Mouse (Mus musculus): ENCODE data around the gene Cntnap5b. TPM values are rescaled to one million over a fixed set of nuclear protein-coding genes. Genes with fewer than 3 reads are reported as not detected.
"Not testable (repeated sequence)": the region's sequence is repeated elsewhere in the genome, so short reads cannot be mapped to it uniquely, and the experiment has no call there.

Cntnap5b gene
- polyA plus RNA-seq (2016; fragmentation: Nextera tagmentation; extraction: Ambion mirVana), result 0.11 and 0.12 TPM in 2 replicates

GRCm38 (mm10) chr1:99772614-99773013 lies at the start of gene Cntnap5b:
TSS of gene Cntnap5b (plus strand) at chr1:99772765.
- 24% methylated on average over 7 of the region's 7 CpGs for WGBS
- Histone ChIP-seq H3K4me3 (peak within 1 kb of the TSS; percentile 43), H3K36me3 (no peaks in the 10 kb centered on the region), H3K9me3 (replicated peaks) (no peaks in the 10 kb centered on the region), H3K27me3 (ENCODE audit: low read depth, poor library complexity, severe bottlenecking) (no peaks in the 10 kb centered on the region), H3K27ac (replicated peaks) (no peak within 1 kb of the TSS), H3K4me1 (peaks cover 5% of the 10 kb centered on the region; the same call in 1 of the 2 replicates)
- DNase-seq (ENCODE audit: low spot score), result no peak

DNA sequence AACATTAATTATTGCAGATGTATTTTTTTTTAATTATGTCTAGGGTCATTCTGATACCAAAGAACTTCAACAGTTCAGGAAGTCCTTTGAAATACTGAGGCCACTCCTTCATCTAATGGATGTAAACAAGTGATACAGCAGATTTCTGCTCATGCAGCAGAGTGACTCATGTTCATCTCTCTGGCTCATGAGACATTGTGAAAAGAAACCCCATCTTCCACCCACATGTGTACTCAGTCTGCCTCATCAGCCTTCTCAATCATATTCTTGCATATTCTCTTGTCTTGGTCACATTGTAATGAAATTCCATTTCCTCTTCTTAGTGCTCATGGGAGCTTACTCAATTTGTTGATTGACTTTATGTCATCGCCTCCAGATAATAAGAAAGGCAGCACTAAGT lies 12.6 kb upstream of the Cntnap5b start:
- Histone ChIP-seq H3K9me3 (replicated peaks) (no peaks in the 10 kb centered on the region), H3K4me3 (no peak overlapping the region), H3K36me3 (no peaks in the 10 kb centered on the region), H3K27ac (replicated peaks) (no peak overlapping the region), H3K27me3 (ENCODE audit: low read depth, poor library complexity, severe bottlenecking) (no peaks in the 10 kb centered on the region), H3K4me1 (no peaks in the 10 kb centered on the region)
- WGBS, result 86% methylated on average over 1 of the region's 1 CpGs
- no peak for DNase-seq (ENCODE audit: low spot score)

- peak; percentile 84 for DNase-seq (ENCODE audit: low spot score)
- Histone ChIP-seq H3K36me3 (no peaks in the 10 kb centered on the region), H3K27ac (replicated peaks) (no peak overlapping the region), H3K4me3 (peak overlapping the region; percentile 43), H3K4me1 (peaks cover 5% of the 10 kb centered on the region; the same call in 1 of the 2 replicates), H3K27me3 (ENCODE audit: low read depth, poor library complexity, severe bottlenecking) (no peaks in the 10 kb centered on the region), H3K9me3 (replicated peaks) (no peaks in the 10 kb centered on the region)
- WGBS, result under 1% methylated on average over 19 of the region's 19 CpGs
Measured at GRCm38 (mm10) chr1:99772183-99772582, 382 bp upstream of the Cntnap5b start.

- Histone ChIP-seq H3K4me3 (no peak overlapping the region), H3K9me3 (replicated peaks) (no peaks in the 10 kb centered on the region), H3K27me3 (ENCODE audit: low read depth, poor library complexity, severe bottlenecking) (no peaks in the 10 kb centered on the region), H3K4me1 (peaks cover 5% of the 10 kb centered on the region; the same call in 1 of the 2 replicates), H3K36me3 (no peaks in the 10 kb centered on the region), H3K27ac (replicated peaks) (no peak overlapping the region)
- peak; percentile 19 for DNase-seq (ENCODE audit: low spot score)
- WGBS, result 5% methylated on average over 4 of the region's 4 CpGs
Measured at GRCm38 (mm10) chr1:99774144-99774543, 1.6 kb downstream of the Cntnap5b start.

GRCm38 (mm10) chr1:99813334-99814110 lies 41.0 kb downstream of the Cntnap5b start:
- Histone ChIP-seq H3K4me3 (no peak overlapping the region), H3K27ac (replicated peaks) (no peak overlapping the region), H3K9me3 (replicated peaks) (no peaks in the 10 kb centered on the region), H3K4me1 (no peaks in the 10 kb centered on the region), H3K27me3 (ENCODE audit: low read depth, poor library complexity, severe bottlenecking) (no peaks in the 10 kb centered on the region), H3K36me3 (no peaks in the 10 kb centered on the region)
- no peak for DNase-seq (ENCODE audit: low spot score)
- WGBS, result 88% methylated on average over 6 of the region's 6 CpGs

GRCm38 (mm10) chr1:99872344-99872743 lies 99.8 kb downstream of the Cntnap5b start:
- Histone ChIP-seq H3K27me3 (ENCODE audit: low read depth, poor library complexity, severe bottlenecking) (no peaks in the 10 kb centered on the region), H3K4me3 (no peak overlapping the region), H3K36me3 (no peaks in the 10 kb centered on the region), H3K9me3 (replicated peaks) (no peaks in the 10 kb centered on the region), H3K27ac (replicated peaks) (no peak overlapping the region), H3K4me1 (no peaks in the 10 kb centered on the region)
- 97% methylated on average over 3 of the region's 3 CpGs for WGBS
- no peak for DNase-seq (ENCODE audit: low spot score)

- Histone ChIP-seq H3K27me3 (ENCODE audit: low read depth, poor library complexity, severe bottlenecking) (no peaks in the 10 kb centered on the region), H3K4me1 (no peaks in the 10 kb centered on the region), H3K9me3 (replicated peaks) (no peaks in the 10 kb centered on the region), H3K4me3 (no peak overlapping the region), H3K36me3 (no peaks in the 10 kb centered on the region), H3K27ac (replicated peaks) (no peak overlapping the region)
- WGBS, result 80% methylated on average over 2 of the region's 2 CpGs
- no peak for DNase-seq (ENCODE audit: low spot score)
Measured at GRCm38 (mm10) chr1:99907774-99908173, 135.2 kb downstream of the Cntnap5b start.

GRCm38 (mm10) chr1:99943515-99943914 lies 170.9 kb downstream of the Cntnap5b start:
- no peaks in the 10 kb centered on the region for H3K4me1 ChIP-seq
- DNase-seq (ENCODE audit: low spot score), result no peak
- no peaks in the 10 kb centered on the region for H3K27me3 ChIP-seq (ENCODE audit: low read depth, poor library complexity, severe bottlenecking)
- H3K4me3 ChIP-seq, result no peak overlapping the region
- H3K36me3 ChIP-seq, result no peaks in the 10 kb centered on the region
- no peak overlapping the region for H3K27ac ChIP-seq (replicated peaks)
- H3K9me3 ChIP-seq (replicated peaks), result no peaks in the 10 kb centered on the region

DNA sequence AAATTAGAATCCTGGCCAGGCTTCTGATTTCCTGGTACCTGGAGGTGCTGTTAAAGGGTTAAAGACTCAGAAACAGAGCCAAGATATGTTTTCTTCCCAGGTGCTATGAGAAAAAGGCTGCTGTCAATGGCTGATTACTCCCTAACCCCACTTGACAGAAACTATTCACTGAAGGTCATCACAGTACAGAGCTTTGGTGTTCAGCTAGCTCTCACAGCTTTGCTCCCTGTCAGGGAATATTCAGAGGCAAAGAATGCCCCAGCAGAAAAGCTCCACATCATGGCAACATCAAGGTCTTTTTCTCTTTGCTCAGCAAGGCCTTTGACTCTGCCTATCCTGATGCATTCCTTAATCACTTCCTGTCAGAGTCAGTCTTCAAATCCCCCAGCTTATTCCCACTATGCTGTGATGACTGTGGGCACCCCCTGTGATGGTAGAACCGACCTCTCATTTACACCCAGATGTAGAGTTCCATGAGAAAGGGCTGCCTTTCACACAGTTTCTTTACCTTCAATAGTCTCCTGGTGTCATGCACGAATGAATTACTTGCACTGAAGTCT lies 186.9 kb downstream of the Cntnap5b start:
- Histone ChIP-seq H3K4me1 (peaks cover 6% of the 10 kb centered on the region), H3K36me3 (no peaks in the 10 kb centered on the region), H3K9me3 (replicated peaks) (no peaks in the 10 kb centered on the region), H3K27me3 (ENCODE audit: low read depth, poor library complexity, severe bottlenecking) (no peaks in the 10 kb centered on the region), H3K4me3 (no peak overlapping the region), H3K27ac (replicated peaks) (no peak overlapping the region)
- 30% methylated on average over 2 of the region's 2 CpGs for WGBS
- DNase-seq (ENCODE audit: low spot score), result no peak

DNA sequence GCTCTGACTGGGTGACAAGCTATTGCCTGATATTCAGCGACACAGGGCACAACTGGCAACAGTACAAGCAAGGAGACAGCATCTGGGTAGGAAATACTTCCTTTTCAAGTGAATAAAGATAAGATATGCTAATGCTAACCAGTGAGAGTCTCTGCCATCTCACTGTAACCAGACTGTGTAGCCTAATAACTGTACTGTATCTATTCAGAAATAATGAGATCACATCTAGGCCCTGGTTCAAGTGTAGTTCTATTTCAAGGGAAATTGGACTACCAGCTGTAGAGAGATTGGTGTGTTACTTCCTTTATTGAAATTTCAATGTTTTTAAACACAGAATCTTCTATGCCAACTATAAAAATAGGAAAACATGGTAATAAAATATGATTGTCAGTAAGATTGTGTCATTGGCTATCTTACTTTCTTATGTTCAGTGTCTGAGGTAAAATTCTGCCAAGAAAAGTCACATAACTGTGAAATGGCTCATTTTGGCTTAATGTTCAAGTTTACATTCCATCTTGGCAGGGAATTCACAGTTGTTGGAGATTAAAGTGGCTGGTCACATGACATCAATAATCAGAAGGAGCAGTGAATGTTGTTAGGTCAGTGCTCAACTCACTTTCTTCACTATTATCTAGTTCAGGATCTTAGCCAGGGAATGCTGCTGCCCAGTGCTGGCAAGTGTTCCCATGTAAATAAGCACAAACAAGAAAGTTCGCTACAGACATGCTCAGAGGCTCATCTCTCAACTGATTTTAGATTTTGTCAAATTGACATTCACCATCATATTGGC lies 194.9 kb downstream of the Cntnap5b start:
- WGBS, result 83% methylated on average over 2 of the region's 2 CpGs
- no peak for DNase-seq (ENCODE audit: low spot score)
- Histone ChIP-seq H3K36me3 (no peaks in the 10 kb centered on the region), H3K4me1 (peaks cover 6% of the 10 kb centered on the region), H3K27ac (replicated peaks) (no peak overlapping the region), H3K9me3 (replicated peaks) (no peaks in the 10 kb centered on the region), H3K27me3 (ENCODE audit: low read depth, poor library complexity, severe bottlenecking) (no peaks in the 10 kb centered on the region), H3K4me3 (no peak overlapping the region)

- no peaks in the 10 kb centered on the region for H3K9me3 ChIP-seq (replicated peaks)
- no peak for DNase-seq (ENCODE audit: low spot score)
- peaks cover 6% of the 10 kb centered on the region for H3K4me1 ChIP-seq
- H3K27me3 ChIP-seq (ENCODE audit: low read depth, poor library complexity, severe bottlenecking), result no peaks in the 10 kb centered on the region
- no peak overlapping the region for H3K27ac ChIP-seq (replicated peaks)
- H3K4me3 ChIP-seq, result no peak overlapping the region
- H3K36me3 ChIP-seq, result no peaks in the 10 kb centered on the region
- WGBS, result 28% methylated on average over 4 of the region's 4 CpGs
Measured at GRCm38 (mm10) chr1:99970184-99971086, 197.9 kb downstream of the Cntnap5b start.

DNA sequence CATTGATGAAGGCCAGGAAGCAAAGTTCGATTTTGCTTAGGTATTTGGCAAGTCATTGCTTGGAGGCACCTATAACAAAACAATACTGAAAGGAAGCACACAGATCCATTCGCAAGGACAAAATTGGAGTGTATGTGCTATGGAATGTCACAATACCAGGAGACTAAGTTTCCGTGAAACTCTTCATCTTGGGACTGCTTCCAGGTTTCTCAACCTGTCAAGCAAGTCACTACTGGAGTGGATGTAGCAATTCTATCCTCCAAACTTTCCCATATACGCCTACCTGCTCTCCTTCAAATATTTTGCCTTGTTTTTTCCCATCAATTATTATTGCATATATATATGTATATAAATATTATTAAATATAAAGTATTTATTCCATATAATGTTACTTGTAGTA lies 228.7 kb downstream of the Cntnap5b start:
- not testable (repeated sequence) for H3K9me3 ChIP-seq (replicated peaks); H3K4me3 ChIP-seq; H3K36me3 ChIP-seq; H3K27ac ChIP-seq (replicated peaks); DNase-seq (ENCODE audit: low spot score); H3K4me1 ChIP-seq; H3K27me3 ChIP-seq (ENCODE audit: low read depth, poor library complexity, severe bottlenecking)
- WGBS, result 91% methylated on average over 4 of the region's 4 CpGs
